Mouse (Mus musculus) midbrain, embryonic 11.5 days (tissue): ENCODE measurements around the gene Srp9. TPM values are rescaled to one million over a fixed set of nuclear protein-coding genes. Genes with fewer than 3 reads are reported as not detected.

Source experiments
- polyA plus RNA-seq: library from polyadenylated mRNA; unstranded; fragments of >200 nt; fragmentation: Nextera tagmentation; extraction: Ambion mirVana; gene quantifications from 2 replicates; pipeline ENCODE4 v1.2.1, GENCODE M21; 2014

Srp9 gene
- polyA plus RNA-seq, 1 experiment from 2014 or later: 158 TPM

Other genes starting within 250 kb of the Srp9 start
- 27.4 and 28.1 TPM in 2 replicates for gene Enah, start 104.7 kb upstream of the Srp9 start, polyA plus RNA-seq
- gene Vmn1r1, start 39.7 kb downstream of the Srp9 start, polyA plus RNA-seq: not detected in 2 replicates
- gene Degs1, start 158.1 kb downstream of the Srp9 start, polyA plus RNA-seq: 68.5 and 76.2 TPM in 2 replicates
- gene Fbxo28, start 216.9 kb downstream of the Srp9 start, polyA plus RNA-seq: 29.7 and 32.1 TPM in 2 replicates